Mouse (Mus musculus): Measurements from ENCODE around the gene Gsta4. TPM values are rescaled to one million over a fixed set of nuclear protein-coding genes. Genes with fewer than 3 reads are reported as not detected.
A peak's percentile ranks its signal among the peaks of the same experiment; 100 is the strongest.

The Gsta4 gene
- total and polyA plus RNA-seq, 2 experiments, result 46.5 to 137 TPM

- H3K4me1 ChIP-seq (ENCODE audit: control insufficient read depth, insufficient read depth, low read length), result no peaks in the 10 kb centered on the region
- WGBS, result 83% methylated on average over 9 of the region's 9 CpGs
- no peak overlapping the region for H3K9ac ChIP-seq (ENCODE audit: low read depth, low read length)
- no peak overlapping the region for H3K4me3 ChIP-seq (ENCODE audit: insufficient read depth, low read depth, low read length)
- no peaks in the 10 kb centered on the region for H3K36me3 ChIP-seq (ENCODE audit: control insufficient read depth, insufficient read depth, low read length)
- TF ChIP-seq CTCF (IDR thresholded peaks at IDR 0.05; ENCODE audit: low read depth, low read length), result no peak
- TF ChIP-seq POLR2A (IDR thresholded peaks at IDR 0.05; ENCODE audit: extremely low read depth, insufficient read depth, low read length), result no peak
- H3K79me2 ChIP-seq (ENCODE audit: control insufficient read depth, insufficient read depth, low read length), result no peaks in the 10 kb centered on the region
- H3K27me3 ChIP-seq (ENCODE audit: control insufficient read depth, insufficient read depth, low read length), result no peaks in the 10 kb centered on the region
- no peak overlapping the region for H3K27ac ChIP-seq (replicated peaks; ENCODE audit: insufficient read depth, low read depth, low read length)
- no peak for DNase-seq (ENCODE audit: extremely low read depth, low read depth, low spot score)
These were observed 3.1 kb downstream of the Gsta4 start for GRCm38 (mm10) chr9:78185686-78186085.

GRCm38 (mm10) chr9:78188910-78189309, 6.3 kb downstream of the Gsta4 start:
- H3K36me3 ChIP-seq (ENCODE audit: control insufficient read depth, insufficient read depth, low read length), result no peaks in the 10 kb centered on the region
- H3K4me3 ChIP-seq (ENCODE audit: insufficient read depth, low read depth, low read length), result no peak overlapping the region
- H3K9ac ChIP-seq (ENCODE audit: low read depth, low read length), result no peak overlapping the region
- H3K79me2 ChIP-seq (ENCODE audit: control insufficient read depth, insufficient read depth, low read length), result no peaks in the 10 kb centered on the region
- H3K27me3 ChIP-seq (ENCODE audit: control insufficient read depth, insufficient read depth, low read length), result no peaks in the 10 kb centered on the region
- H3K27ac ChIP-seq (replicated peaks; ENCODE audit: insufficient read depth, low read depth, low read length), result no peak overlapping the region
- TF ChIP-seq POLR2A (IDR thresholded peaks at IDR 0.05; ENCODE audit: extremely low read depth, insufficient read depth, low read length), result no peak
- TF ChIP-seq CTCF (IDR thresholded peaks at IDR 0.05; ENCODE audit: low read depth, low read length), result no peak
- 89% methylated on average over 8 of the region's 8 CpGs for WGBS
- no peak for DNase-seq (ENCODE audit: extremely low read depth, low read depth, low spot score)
- H3K4me1 ChIP-seq (ENCODE audit: control insufficient read depth, insufficient read depth, low read length), result peaks cover 2% of the 10 kb centered on the region; the same call in 1 of the 2 replicates

- 35% methylated on average over 19 of the region's 19 CpGs for WGBS
- H3K36me3 ChIP-seq (ENCODE audit: control insufficient read depth, insufficient read depth, low read length), result no peaks in the 10 kb centered on the region
- H3K27me3 ChIP-seq (ENCODE audit: control insufficient read depth, insufficient read depth, low read length), result no peaks in the 10 kb centered on the region
- no peak for DNase-seq (ENCODE audit: extremely low read depth, low read depth, low spot score)
- H3K4me3 ChIP-seq (ENCODE audit: insufficient read depth, low read depth, low read length), result no peak overlapping the region
- TF ChIP-seq POLR2A (IDR thresholded peaks at IDR 0.05; ENCODE audit: extremely low read depth, insufficient read depth, low read length) (no peak), CTCF (IDR thresholded peaks at IDR 0.05; ENCODE audit: low read depth, low read length) (no peak)
- H3K79me2 ChIP-seq (ENCODE audit: control insufficient read depth, insufficient read depth, low read length), result no peaks in the 10 kb centered on the region; the same call in 1 of the 2 replicates
- H3K9ac ChIP-seq (ENCODE audit: low read depth, low read length), result no peak overlapping the region
- peaks cover 3% of the 10 kb centered on the region; the same call in 1 of the 2 replicates for H3K4me1 ChIP-seq (ENCODE audit: control insufficient read depth, insufficient read depth, low read length)
- no peak overlapping the region for H3K27ac ChIP-seq (replicated peaks; ENCODE audit: insufficient read depth, low read depth, low read length)
These were observed 8.4 kb downstream of the Gsta4 start for GRCm38 (mm10) chr9:78190651-78191634.

- no peak for TF ChIP-seq CTCF (IDR thresholded peaks at IDR 0.05; ENCODE audit: low read depth, low read length)
- TF ChIP-seq POLR2A (IDR thresholded peaks at IDR 0.05; ENCODE audit: extremely low read depth, insufficient read depth, low read length), result no peak
- Histone ChIP-seq H3K27ac (replicated peaks; ENCODE audit: insufficient read depth, low read depth, low read length) (peak overlapping the region; percentile 20; the same call in 1 of the 2 replicates), H3K4me1 (ENCODE audit: control insufficient read depth, insufficient read depth, low read length) (peaks cover 3% of the 10 kb centered on the region; the same call in 1 of the 2 replicates), H3K4me3 (ENCODE audit: insufficient read depth, low read depth, low read length) (peak overlapping the region; percentile 61), H3K27me3 (ENCODE audit: control insufficient read depth, insufficient read depth, low read length) (no peaks in the 10 kb centered on the region), H3K36me3 (ENCODE audit: control insufficient read depth, insufficient read depth, low read length) (no peaks in the 10 kb centered on the region), H3K79me2 (ENCODE audit: control insufficient read depth, insufficient read depth, low read length) (no peaks in the 10 kb centered on the region; the same call in 1 of the 2 replicates), H3K9ac (ENCODE audit: low read depth, low read length) (peak overlapping the region; percentile 56; the same call in 1 of the 2 replicates)
- WGBS, result 1% methylated on average over 18 of the region's 18 CpGs
- DNase-seq (ENCODE audit: extremely low read depth, low read depth, low spot score), result peak; percentile 92
These were observed 9.2 kb downstream of the Gsta4 start for GRCm38 (mm10) chr9:78191736-78192135.

GRCm38 (mm10) chr9:78193902-78194597, 11.5 kb downstream of the Gsta4 start:
- H3K27ac ChIP-seq (replicated peaks; ENCODE audit: insufficient read depth, low read depth, low read length), result no peak overlapping the region
- H3K4me1 ChIP-seq (ENCODE audit: control insufficient read depth, insufficient read depth, low read length), result peaks cover 3% of the 10 kb centered on the region; the same call in 1 of the 2 replicates
- H3K79me2 ChIP-seq (ENCODE audit: control insufficient read depth, insufficient read depth, low read length), result no peaks in the 10 kb centered on the region; the same call in 1 of the 2 replicates
- peak; percentile 72 for DNase-seq (ENCODE audit: extremely low read depth, low read depth, low spot score)
- H3K27me3 ChIP-seq (ENCODE audit: control insufficient read depth, insufficient read depth, low read length), result no peaks in the 10 kb centered on the region
- no peak overlapping the region for H3K9ac ChIP-seq (ENCODE audit: low read depth, low read length)
- 46% methylated on average over 9 of the region's 9 CpGs for WGBS
- H3K36me3 ChIP-seq (ENCODE audit: control insufficient read depth, insufficient read depth, low read length), result peaks cover 3% of the 10 kb centered on the region
- no peak overlapping the region for H3K4me3 ChIP-seq (ENCODE audit: insufficient read depth, low read depth, low read length)
- 0 out of 2 replicates have a peak, but pooled peaks have one; percentile 20 for TF ChIP-seq CTCF (IDR thresholded peaks at IDR 0.05; ENCODE audit: low read depth, low read length)
- no peak for TF ChIP-seq POLR2A (IDR thresholded peaks at IDR 0.05; ENCODE audit: extremely low read depth, insufficient read depth, low read length)
